Mouse (Mus musculus): ENCODE data around the gene Kptn. TPM values are rescaled to one million over a fixed set of nuclear protein-coding genes. Genes with fewer than 3 reads are reported as not detected.

The Kptn gene
- total RNA-seq, 2 experiments from 2014 or later: 24.9 to 28.0 TPM

DNA sequence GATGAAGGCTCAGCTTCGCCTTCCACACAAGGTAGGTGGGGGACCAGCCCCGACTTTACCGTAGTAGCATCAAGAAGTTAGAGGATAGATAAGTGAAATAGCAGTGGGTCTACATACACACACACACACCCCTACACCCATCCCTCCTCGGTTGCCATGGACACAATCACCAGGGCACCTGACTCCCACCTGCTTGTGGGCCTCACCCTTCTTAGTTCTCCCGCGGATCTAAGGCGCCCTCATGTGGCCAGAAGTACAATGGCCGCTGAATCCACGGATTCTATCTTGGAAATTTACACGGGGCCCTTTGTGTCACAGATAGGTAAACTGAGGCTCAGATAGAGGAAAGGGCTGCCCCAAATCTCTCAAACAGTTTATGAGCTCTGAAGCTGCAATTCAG, 33.8 kb downstream of the Kptn start:
- intact Hi-C loops (cut with DNase I): loop anchor here (2.0 to 5.0 kb wide), 2 partner anchors 55 to 171 kb away; partner anchors contain the start of gene Napa
- DNase-seq: peak; percentile 38 to 71

DNA sequence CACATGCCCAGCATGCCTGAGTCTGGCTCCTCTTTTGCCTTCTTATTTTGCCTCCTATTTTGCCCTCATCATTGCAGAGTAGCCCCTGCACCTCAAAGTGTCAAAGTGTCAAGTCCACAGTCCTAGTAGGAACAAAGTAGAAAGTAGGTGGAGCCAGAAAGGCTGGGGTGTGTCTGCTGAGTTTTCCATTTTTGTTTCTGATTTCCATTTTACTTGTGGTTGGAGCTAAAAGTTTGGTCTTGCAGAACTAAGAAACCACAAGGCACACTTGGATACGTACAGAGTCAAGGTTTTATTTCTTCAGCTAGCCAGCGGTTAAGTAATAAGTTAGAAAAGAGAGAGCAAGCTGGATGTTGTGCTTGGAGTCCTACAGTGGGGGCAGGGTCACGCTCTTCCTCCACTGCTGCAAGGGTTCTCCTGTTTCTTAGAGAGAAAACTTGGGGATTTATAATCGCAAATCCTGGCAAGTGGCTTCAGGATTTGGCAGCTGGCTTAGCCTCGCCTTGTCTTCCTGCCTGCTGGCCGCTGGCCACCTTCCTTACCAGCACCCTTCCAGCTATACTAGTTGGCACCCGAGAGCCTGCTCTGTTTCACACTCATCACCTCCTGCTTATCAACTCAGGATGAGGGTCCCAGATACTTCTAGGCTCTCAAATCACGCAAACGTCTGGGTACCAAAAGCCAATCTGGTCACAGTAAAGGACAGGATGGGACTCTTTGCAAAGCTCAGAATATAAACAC, 35.6 kb downstream of the Kptn start:
- DNase-seq: peak; percentile 57 to 58
- intact Hi-C loops (cut with DNase I): no loop called here

DNA sequence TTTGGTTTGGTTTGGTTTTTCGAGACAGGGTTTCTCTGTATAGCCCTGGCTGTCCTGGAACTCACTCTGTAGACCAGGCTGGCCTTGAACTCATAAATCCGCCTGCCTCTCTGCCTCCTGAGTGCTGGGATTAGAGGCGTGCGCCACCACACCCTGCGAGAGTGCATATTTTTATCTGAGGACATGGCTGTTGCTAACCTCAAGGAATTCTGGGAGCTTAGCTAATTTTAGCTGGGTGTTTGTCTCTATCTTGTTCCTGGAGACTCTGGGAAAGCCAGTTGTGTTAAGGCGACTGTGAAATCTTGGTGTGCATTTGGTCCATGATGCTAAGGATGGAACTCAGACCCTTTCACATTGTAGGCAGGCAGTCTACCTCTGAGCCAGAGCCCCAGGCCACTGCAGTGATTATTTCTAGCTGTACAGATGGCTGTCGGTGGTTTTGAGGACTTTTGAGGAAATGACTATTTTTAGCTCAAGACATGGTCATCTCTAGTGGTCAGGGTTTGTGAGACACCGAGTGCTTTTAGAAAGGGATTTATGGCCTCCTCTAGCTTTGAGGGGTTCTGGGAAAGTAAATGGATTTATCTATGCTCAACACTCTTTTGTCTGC, 36.5 kb downstream of the Kptn start:
- DNase-seq: no peak

DNA sequence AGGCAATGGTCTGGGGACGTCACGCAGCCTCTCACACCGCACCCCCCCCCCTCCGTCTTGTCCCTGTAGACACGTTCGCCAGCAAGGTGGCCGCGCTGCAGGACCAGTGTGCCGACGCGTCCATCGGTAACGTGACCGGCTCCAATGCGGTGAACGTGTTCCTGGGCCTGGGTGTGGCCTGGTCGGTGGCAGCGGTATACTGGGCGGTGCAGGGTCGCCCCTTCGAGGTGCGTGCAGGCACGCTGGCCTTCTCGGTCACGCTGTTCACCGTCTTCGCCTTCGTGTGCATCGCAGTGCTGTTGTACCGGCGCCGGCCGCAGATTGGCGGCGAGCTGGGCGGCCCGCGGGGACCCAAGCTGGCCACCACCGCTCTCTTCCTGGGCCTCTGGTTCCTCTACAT, 39.0 kb downstream of the Kptn start:
- intact Hi-C loops (cut with DNase I): no loop called here
- DNase-seq: no peak

More for the DNA sequence above, 36.5 kb downstream of the Kptn start:
- intact Hi-C loops (cut with DNase I): no loop called here

DNA sequence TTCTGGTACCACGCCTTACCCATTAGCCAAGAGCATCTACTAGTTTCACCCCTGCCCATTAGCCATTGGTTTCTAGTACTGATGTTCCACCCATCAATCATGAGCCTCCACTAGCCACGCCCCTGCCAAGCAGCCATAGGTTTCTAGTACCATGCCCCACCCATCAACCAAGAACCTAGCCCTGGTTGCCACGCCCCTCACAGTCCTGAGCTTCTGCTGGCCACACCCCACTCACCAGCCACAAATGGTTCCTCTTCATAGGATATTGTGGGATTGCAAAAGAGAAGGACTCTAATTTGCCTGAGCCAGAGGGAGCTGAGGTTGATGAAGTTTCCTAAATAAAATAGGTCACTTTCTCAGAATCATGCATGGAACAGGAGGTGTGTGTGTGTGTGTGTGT, 41.0 kb downstream of the Kptn start:
- DNase-seq: no peak
- intact Hi-C loops (cut with DNase I): no loop called here

DNA sequence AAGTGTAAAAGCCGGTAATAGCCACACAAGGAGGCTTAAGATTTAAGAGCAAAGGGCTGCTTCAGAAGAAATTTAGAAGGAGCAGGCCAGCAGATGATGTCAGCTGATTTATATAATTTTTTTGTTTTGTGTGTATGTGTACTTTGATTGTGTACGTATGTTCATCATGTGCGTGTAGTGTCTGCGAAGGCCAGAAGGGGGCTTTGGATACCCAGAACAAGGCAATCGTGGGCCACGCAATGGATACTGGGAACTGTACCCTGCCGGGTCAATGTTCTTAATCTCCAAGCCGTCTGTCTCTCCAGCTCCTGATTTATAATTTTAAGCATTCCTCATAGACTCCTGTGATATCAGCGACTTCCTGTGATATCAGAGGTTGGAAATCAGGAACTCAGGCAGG, 41.6 kb downstream of the Kptn start:
- intact Hi-C loops (cut with DNase I): no loop called here

DNA sequence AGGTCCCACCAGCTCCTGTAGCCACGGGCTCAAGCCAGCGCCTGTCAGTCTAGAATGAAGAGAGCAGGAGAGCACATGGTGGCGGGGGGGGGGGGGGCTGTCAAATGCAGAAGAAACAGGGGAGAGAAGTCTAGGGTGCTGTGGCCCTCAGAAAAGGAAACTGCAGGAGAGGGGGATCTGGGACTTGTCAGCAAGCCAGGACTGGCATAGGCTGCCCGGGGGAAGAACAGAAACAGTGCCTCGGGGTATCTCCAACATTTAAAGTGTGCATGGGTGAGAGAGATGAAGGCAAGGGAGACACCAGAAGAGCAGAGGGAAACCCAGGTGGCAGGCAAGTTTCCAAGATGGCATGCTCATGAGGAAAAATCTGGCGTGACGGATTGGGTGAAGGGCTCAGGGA, 42.3 kb downstream of the Kptn start:
- intact Hi-C loops (cut with DNase I): no loop called here
- DNase-seq: no peak

More for the DNA sequence above, 41.6 kb downstream of the Kptn start:
- DNase-seq: no peak

DNA sequence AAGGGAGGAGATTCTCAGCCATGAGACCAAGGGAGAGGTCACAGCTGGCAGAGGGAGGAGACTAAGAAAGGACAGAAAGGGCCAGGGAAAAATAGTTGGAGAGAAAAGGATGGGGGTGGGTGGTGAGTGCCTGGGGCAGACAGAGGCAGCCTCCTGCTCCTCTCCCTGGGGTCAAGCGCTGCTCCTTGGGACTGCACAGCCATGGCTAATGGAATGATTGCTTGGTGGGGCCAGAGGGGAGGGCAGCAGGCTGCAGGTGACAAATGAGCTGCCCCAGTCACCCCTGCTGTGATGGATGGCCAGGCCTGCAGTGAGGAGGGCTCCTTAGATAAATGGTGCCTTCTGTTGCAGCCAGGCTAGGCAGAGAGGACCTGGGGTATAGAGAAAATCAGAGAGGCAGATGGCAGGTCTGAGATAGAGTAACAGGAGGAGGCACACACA, 52.5 kb downstream of the Kptn start:
- intact Hi-C loops (cut with DNase I): no loop called here
- no peak for DNase-seq

- intact Hi-C loops (cut with DNase I): no loop called here
- no peak for DNase-seq
Observed at GRCm38 (mm10) chr7:16172586-16173140, 53.0 kb downstream of the Kptn start.

- intact Hi-C loops (cut with DNase I): no loop called here
- no peak for DNase-seq
Observed at GRCm38 (mm10) chr7:16173146-16173545, 53.5 kb downstream of the Kptn start.

DNA sequence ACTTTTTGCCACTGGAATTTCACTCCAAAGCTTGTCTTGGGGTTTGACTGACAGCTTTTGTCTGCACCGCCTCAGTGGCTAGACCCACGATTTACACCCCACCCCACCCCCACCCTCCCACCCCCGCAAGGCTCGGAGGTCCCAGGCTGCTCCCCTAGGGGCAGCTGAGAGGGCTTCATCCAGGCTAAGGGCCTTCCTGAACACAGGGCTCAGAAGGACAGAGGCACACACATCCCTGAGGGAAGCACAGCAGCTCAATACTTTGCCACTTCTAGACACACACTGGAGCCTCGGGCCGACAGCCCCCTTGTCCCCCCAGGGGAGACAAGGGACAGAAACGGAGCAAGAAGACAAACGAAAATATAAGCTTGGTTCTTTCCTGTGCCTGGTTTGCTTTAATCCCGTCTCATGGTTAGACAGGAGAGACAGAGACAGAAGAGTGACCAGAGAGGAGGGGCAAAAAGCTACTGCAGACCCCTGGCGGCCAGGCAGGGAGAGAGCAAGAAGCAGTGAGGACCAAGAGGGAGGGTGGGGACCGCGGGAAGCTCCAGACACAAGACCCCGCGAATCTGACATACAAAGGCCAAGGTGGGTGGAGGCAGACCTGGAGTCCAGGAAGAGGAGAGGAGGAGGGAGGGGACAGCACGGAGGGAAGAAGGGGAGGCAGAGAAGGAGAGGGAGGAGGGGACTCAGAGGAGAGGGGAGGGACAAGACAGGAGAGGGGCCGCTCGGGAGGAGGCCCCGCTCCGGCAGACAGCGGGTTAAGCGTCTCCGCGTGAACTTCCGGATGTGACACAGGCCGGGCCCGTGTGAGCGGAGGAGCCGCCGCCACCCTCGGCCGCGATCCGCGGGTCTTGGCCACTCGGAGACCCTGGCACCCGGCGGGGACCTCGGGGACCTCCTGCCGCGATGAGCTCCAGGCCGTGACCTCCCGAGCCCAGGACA, 55.2 kb downstream of the Kptn start, which contains the start of gene Meis3:
Gene Meis3 (plus strand): TSS at position 494 of the 945 bp plus-strand sequence.
- peak; percentile 49 to 59 for DNase-seq
- intact Hi-C loops (cut with DNase I): no loop called here

DNA sequence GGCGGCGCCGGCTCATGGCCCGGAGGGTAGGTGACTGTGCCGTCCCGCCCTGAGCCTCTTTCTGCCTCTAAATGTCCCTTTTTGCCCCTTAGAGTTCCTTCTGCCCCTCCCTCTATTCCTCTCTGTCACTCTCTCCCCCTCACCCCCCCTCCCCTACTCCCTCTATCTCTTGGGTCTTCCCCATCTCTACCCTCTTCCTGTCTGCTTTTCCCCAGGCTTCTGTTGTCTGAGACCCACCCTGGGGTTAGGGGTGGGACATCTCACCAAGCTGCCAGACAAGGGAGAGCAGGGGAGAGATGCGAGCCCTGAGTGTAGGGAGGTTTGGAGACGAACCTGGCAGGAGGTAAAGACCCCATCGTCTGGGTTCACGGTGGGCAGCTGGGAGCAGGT, 55.8 kb downstream of the Kptn start:
- intact Hi-C loops (cut with DNase I): no loop called here
- DNase-seq: no peak

Other genes with a start within 250 kb of the Kptn start
- not detected for gene Crx, start 239.9 kb upstream of the Kptn start, total RNA-seq (2021)
- gene Crxos, start 237.3 kb upstream of the Kptn start, total RNA-seq (2021): not detected
- gene Selenow, start 197.5 kb upstream of the Kptn start, total RNA-seq (2021): 100 to 1,000 TPM; 149 to 162 TPM
- gene Nop53, start 173.8 kb upstream of the Kptn start, total RNA-seq (2021): 100 to 1,000 TPM; 129 to 137 TPM
- 100 to 1,000 TPM; 172 to 182 TPM for gene Ehd2, start 152.3 kb upstream of the Kptn start, total RNA-seq (2021)
- 1 to 10 TPM; 9.1 to 9.7 TPM for gene Bicra, start 72.0 kb upstream of the Kptn start, total RNA-seq (2021)
- not detected for gene Zfp541, start 58.1 kb upstream of the Kptn start, total RNA-seq (2021)
- 10 to 100 TPM; 86.1 to 99.9 TPM for gene Napa, start 21.4 kb upstream of the Kptn start, total RNA-seq (2021)
- gene Slc8a2, start 9.9 kb downstream of the Kptn start, total RNA-seq (2021): under 1 TPM; 0.63 to 0.84 TPM
- gene Meis3, start 55.2 kb downstream of the Kptn start, total RNA-seq (2021): 1 to 10 TPM; 3.8 to 5.4 TPM
- 10 to 100 TPM in 1 of 2 experiments, 1 to 10 TPM in 1; 8.7 to 11.1 TPM for gene Dhx34, start 102.1 kb downstream of the Kptn start, total RNA-seq (2021)
- 1 to 10 TPM in 1 of 2 experiments, under 1 TPM in 1; 0.93 to 1.1 TPM for gene C5ar2, start 124.3 kb downstream of the Kptn start, total RNA-seq (2021)
- gene C5ar1, start 139.6 kb downstream of the Kptn start, total RNA-seq (2021): 1 to 10 TPM; 5.2 to 5.8 TPM
- gene Inafm1, start 153.7 kb downstream of the Kptn start, total RNA-seq (2021): 10 to 100 TPM; 14.6 to 14.9 TPM
- gene Ccdc9, start 166.9 kb downstream of the Kptn start, total RNA-seq (2021): 10 to 100 TPM; 32.1 to 39.4 TPM
- gene Bbc3, start 188.5 kb downstream of the Kptn start, total RNA-seq (2021): 1 to 10 TPM; 7.9 to 8.7 TPM